Mouse (Mus musculus): ENCODE data around the gene Timm9. TPM values are rescaled to one million over a fixed set of nuclear protein-coding genes. Genes with fewer than 3 reads are reported as not detected.

Gene Timm9
- total and polyA plus RNA-seq, 3 experiments = 68.4 to 147 TPM; not detected in 1

DNA sequence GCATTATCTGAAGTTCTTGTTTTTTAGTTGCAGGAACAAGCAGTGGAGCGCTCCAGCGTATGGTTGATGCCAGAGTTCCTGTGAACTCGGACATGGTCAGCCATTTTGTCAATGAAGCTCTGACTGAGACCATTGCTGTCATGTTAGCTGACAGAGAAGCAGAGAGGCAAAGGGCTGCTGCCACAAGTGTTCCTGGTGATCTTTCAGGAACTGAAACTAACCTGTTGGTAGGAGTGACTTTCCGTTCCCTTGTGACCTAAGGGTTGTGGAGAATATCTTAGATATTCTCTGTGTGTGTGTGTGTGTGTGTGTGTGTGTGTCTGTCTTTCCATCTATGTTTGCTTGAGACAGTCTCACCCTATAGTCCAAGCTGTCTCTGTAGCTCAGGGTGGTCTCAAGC is 47.9 kb upstream of the Timm9 start:
- Histone ChIP-seq H3K36me3 (ENCODE audit: control insufficient read depth in 1 of 2, insufficient read depth in 2 of 2, low read length in 2 of 2) (peaks cover 0 to 2% of the 10 kb centered on the region in 2 experiments; a peak in 2 of 4 replicates), H3K27ac (ENCODE audit: control insufficient read depth, low read depth, low read length) (no peak overlapping the region)

GRCm38 (mm10) chr12:71183736-71184135 is 47.3 kb upstream of the Timm9 start:
- H3K4me1 ChIP-seq (ENCODE audit: control insufficient read depth in 1 of 2, insufficient read depth in 2 of 2, low read length in 2 of 2) = no peaks in the 10 kb centered on the region
- TF ChIP-seq ETS1 (IDR thresholded peaks at IDR 0.05; ENCODE audit: low read depth, low read length) (no peak), POLR2AphosphoS5 (IDR thresholded peaks at IDR 0.05; ENCODE audit: borderline replicate concordance, low read depth, low read length) (no peak), RAD21 (IDR thresholded peaks at IDR 0.05; ENCODE audit: low read depth, low read length) (no peak), MEF2A (IDR thresholded peaks at IDR 0.05; ENCODE audit: extremely low read depth, insufficient replicate concordance, low read depth, low read length, poor library complexity, severe bottlenecking) (no peak)
- no peak overlapping the region for H3K27ac ChIP-seq (ENCODE audit: control insufficient read depth, low read depth, low read length)
- H3K36me3 ChIP-seq (ENCODE audit: control insufficient read depth in 1 of 2, insufficient read depth in 2 of 2, low read length in 2 of 2) = no peaks in the 10 kb centered on the region; a peak in 2 of 4 replicates
- H3K9ac ChIP-seq (ENCODE audit: control insufficient read depth, low read depth, low read length, poor library complexity, severe bottlenecking) = no peak overlapping the region
- no peaks in the 10 kb centered on the region for H3K27me3 ChIP-seq (ENCODE audit: control insufficient read depth in 1 of 2, insufficient read depth in 2 of 2, low read length in 2 of 2)
- no peak overlapping the region for H3K4me3 ChIP-seq (ENCODE audit: control insufficient read depth in 1 of 2, insufficient read depth in 1 of 2, low read depth in 2 of 2, low read length in 2 of 2)
- no peaks in the 10 kb centered on the region for H3K79me2 ChIP-seq (ENCODE audit: control insufficient read depth, insufficient read depth, low read length, poor library complexity)
- no peaks in the 10 kb centered on the region for H3K9me3 ChIP-seq (replicated peaks; ENCODE audit: insufficient read depth, low read length)
- no peak for DNase-seq (ENCODE audit: low read depth, low spot score)

More for the DNA sequence above, 47.9 kb upstream of the Timm9 start:
- Histone ChIP-seq H3K4me3 (ENCODE audit: control insufficient read depth in 1 of 2, insufficient read depth in 1 of 2, low read depth in 2 of 2, low read length in 2 of 2) (no peak overlapping the region), H3K9ac (ENCODE audit: control insufficient read depth, low read depth, low read length, poor library complexity, severe bottlenecking) (no peak overlapping the region), H3K4me1 (ENCODE audit: control insufficient read depth in 1 of 2, insufficient read depth in 2 of 2, low read length in 2 of 2) (no peaks in the 10 kb centered on the region), H3K79me2 (ENCODE audit: control insufficient read depth, insufficient read depth, low read length, poor library complexity) (no peaks in the 10 kb centered on the region), H3K27me3 (ENCODE audit: control insufficient read depth in 1 of 2, insufficient read depth in 2 of 2, low read length in 2 of 2) (no peaks in the 10 kb centered on the region), H3K9me3 (replicated peaks; ENCODE audit: insufficient read depth, low read length) (no peaks in the 10 kb centered on the region)
- DNase-seq (ENCODE audit: low read depth, low spot score) = no peak
- no peak for TF ChIP-seq MYB (IDR thresholded peaks at IDR 0.05; ENCODE audit: low read depth, low read length)

DNA sequence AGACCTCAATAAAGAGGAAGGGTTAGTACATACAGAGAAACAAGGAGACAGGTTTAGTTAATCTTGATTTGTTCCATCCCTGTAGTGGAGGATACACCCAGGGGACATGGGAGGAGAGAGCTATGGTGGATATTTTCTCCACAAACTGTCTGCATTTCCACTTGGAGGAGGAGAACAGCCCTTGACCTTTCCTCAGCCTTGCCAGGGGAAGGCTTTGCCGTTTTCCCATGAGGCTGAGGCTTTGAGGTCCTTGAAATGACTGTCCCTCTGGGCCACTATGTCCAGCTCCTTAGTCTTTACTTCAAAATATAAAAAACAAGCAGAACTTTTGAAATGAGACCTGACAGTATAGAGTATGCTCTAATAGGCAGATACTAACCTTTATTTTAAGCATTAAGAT is 33.4 kb upstream of the Timm9 start:
- Histone ChIP-seq H3K36me3 (ENCODE audit: control insufficient read depth in 1 of 2, insufficient read depth in 2 of 2, low read length in 2 of 2) (peaks cover 0 to 3% of the 10 kb centered on the region in 2 experiments), H3K4me1 (ENCODE audit: control insufficient read depth in 1 of 2, insufficient read depth in 2 of 2, low read length in 2 of 2) (no peaks in the 10 kb centered on the region; a peak in 1 of 4 replicates)

More for the DNA sequence above, 33.4 kb upstream of the Timm9 start:
- no peaks in the 10 kb centered on the region for H3K9me3 ChIP-seq (replicated peaks; ENCODE audit: insufficient read depth, low read length)
- no peak overlapping the region for H3K4me3 ChIP-seq (ENCODE audit: control insufficient read depth in 1 of 2, insufficient read depth in 1 of 2, low read depth in 2 of 2, low read length in 2 of 2)
- no peaks in the 10 kb centered on the region for H3K27me3 ChIP-seq (ENCODE audit: control insufficient read depth in 1 of 2, insufficient read depth in 2 of 2, low read length in 2 of 2)
- no peaks in the 10 kb centered on the region for H3K79me2 ChIP-seq (ENCODE audit: control insufficient read depth, insufficient read depth, low read length, poor library complexity)
- no peak for TF ChIP-seq RCOR1 (IDR thresholded peaks at IDR 0.05; ENCODE audit: low read depth, low read length)
- TF ChIP-seq JUND (IDR thresholded peaks at IDR 0.05; ENCODE audit: low read depth, low read length) = no peak
- TF ChIP-seq BHLHE40 (IDR thresholded peaks at IDR 0.05; ENCODE audit: borderline replicate concordance, low read depth, low read length) = no peak
- no peak for TF ChIP-seq EP300 (IDR thresholded peaks at IDR 0.05; ENCODE audit: low read depth in 1 of 2, low read length in 2 of 2)
- TF ChIP-seq SIN3A (IDR thresholded peaks at IDR 0.05; ENCODE audit: low read length) = no peak
- no peak for TF ChIP-seq TBP (IDR thresholded peaks at IDR 0.05; ENCODE audit: low read depth, low read length)
- no peak for TF ChIP-seq TAL1 (IDR thresholded peaks at IDR 0.05; ENCODE audit: low read length)
- no peak for TF ChIP-seq ETS1 (IDR thresholded peaks at IDR 0.05; ENCODE audit: low read depth, low read length)
- no peak for TF ChIP-seq SMC3 (IDR thresholded peaks at IDR 0.05; ENCODE audit: low read depth, low read length)
- no peak for TF ChIP-seq MAX (IDR thresholded peaks at IDR 0.05; ENCODE audit: low read length)
- no peak for TF ChIP-seq ELF1 (IDR thresholded peaks at IDR 0.05; ENCODE audit: low read depth, low read length)
- no peak for TF ChIP-seq ZC3H11A (IDR thresholded peaks at IDR 0.05; ENCODE audit: low read depth, low read length)
- no peak for TF ChIP-seq MYC (IDR thresholded peaks at IDR 0.05; ENCODE audit: low read depth, low read length)
- TF ChIP-seq USF2 (IDR thresholded peaks at IDR 0.05; ENCODE audit: borderline replicate concordance in 1 of 2, insufficient read depth in 1 of 2, low read depth in 1 of 2, low read length in 2 of 2) = no peak
- no peak overlapping the region for H3K27ac ChIP-seq (ENCODE audit: control insufficient read depth, low read depth, low read length)
- no peak for DNase-seq (ENCODE audit: low read depth, low spot score)
- H3K9ac ChIP-seq (ENCODE audit: control insufficient read depth, low read depth, low read length, poor library complexity, severe bottlenecking) = no peak overlapping the region
